Mouse (Mus musculus) liver, postnatal 0 days (tissue): ENCODE data around the gene Rufy2.

ENCODE experiments used
- CTCF ChIP-seq: sonication (generic); IDR thresholded peaks from 2 replicates; pipeline ENCODE4 v1.5.1; 2016; ENCODE audit warnings: antibody characterized with exemption, low read depth
- EP300 ChIP-seq: IDR thresholded peaks from 2 replicates; pipeline ENCODE4 v1.6.1; 2016; ENCODE audit warnings: antibody characterized with exemption, low read depth, mild to moderate bottlenecking

- TF ChIP-seq EP300 (no peak), CTCF (no peak)
Observed at GRCm38 (mm10) chr10:63063365-63063764, 83.3 kb downstream of the Rufy2 start.
